In the genomic region with DNA sequence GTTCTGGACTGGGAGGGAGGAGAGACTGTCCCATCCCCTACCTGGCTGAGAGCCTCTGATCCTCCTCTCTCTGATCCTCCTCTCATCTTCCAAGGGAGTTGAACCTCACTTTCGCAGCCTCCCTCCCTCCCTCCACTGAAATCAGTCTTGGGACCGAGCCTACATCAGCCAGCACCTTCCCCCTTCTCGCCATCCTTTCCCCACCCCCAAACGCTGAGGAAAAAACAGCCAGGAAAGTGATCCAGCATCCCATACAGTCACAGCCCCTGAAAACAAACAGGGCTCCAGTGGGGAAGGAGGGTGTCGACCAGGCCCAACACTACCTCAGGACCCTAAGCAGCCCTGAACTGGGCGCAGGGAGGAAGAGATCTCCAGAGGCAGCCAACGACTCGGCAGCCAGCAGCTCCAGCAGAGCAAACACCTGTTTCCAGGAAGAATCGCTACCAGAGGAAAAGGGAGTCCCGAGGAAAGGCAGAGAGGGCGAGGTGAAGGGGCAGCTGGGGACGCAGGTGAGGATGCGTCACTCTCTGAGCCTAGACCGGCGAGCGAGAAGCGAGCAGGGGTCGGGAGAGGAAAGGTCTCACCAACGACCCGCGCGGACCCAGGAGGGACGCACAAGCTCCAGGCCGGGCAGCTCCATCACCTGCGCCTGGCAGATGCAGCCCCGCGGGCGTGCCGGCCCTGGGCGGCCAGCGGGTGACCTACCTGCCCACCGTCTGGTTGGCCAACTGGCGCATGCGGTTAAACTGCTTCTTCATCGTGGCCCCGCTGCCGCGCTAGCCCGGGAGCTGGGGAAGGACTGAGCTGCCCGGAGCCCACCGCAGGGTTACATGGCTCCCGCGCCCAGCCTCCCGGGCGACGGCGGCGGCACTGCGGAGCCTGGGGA, we compare ENCODE assay signal across 8 mouse cellular contexts. TPM values are rescaled to one million over a fixed set of nuclear protein-coding genes. Genes with fewer than 3 reads are reported as not detected.
DNase-seq lines count a peak whose midpoint lies in the region; ATAC-seq and TF ChIP-seq lines count a peak whose summit lies in the region.

No protein-coding gene starts in this region.

- H3K4me2 ChIP-seq in heart, postnatal 0 days (ENCODE audit: low read depth, low read length), result peak overlapping the region; percentile 93

- TF ChIP-seq CTCF in heart, postnatal 0 days (IDR thresholded peaks at IDR 0.05; ENCODE audit: low read depth), result no peak

- peaks cover 12% of the 10 kb centered on the region for H3K4me1 ChIP-seq in heart, postnatal 0 days (ENCODE audit: control insufficient read depth, insufficient read depth)

- 0 out of 2 replicates have a peak, but pooled peaks cover 3% of the 10 kb centered on the region for H3K27me3 ChIP-seq in heart, postnatal 0 days (ENCODE audit: control insufficient read depth, insufficient read depth, low read length)

- TF ChIP-seq EP300 in heart, postnatal 0 days (IDR thresholded peaks at IDR 0.05; ENCODE audit: low read depth), result no peak

- ATAC-seq in heart, postnatal 0 days (ENCODE audit: insufficient read depth, low read depth), result peak; percentile 50; the same call in 1 of the 2 replicates

- no peaks in the 10 kb centered on the region for H3K36me3 ChIP-seq in heart, postnatal 0 days (replicated peaks; ENCODE audit: control insufficient read depth, insufficient read depth, low read length)

- H3K9ac ChIP-seq in heart, postnatal 0 days (replicated peaks; ENCODE audit: low read depth, low read length), result peak overlapping the region; percentile 84

- no peaks in the 10 kb centered on the region for H3K9me3 ChIP-seq in heart, postnatal 0 days (replicated peaks; ENCODE audit: control insufficient read depth, low read length)

- WGBS in heart, postnatal 0 days, result 2% methylated on average over 47 of the region's 49 CpGs

- H3K4me3 ChIP-seq in heart, postnatal 0 days (ENCODE audit: low read depth, low read length), result peak overlapping the region; percentile 96

- H3K27ac ChIP-seq in heart, postnatal 0 days (ENCODE audit: low read depth), result peak overlapping the region; percentile 58

- DNase-seq in ovary, postnatal 10 days (ENCODE audit: low spot score), result peak; percentile 18
- no peak for DNase-seq in ovary, postnatal 14 days (ENCODE audit: low spot score)
- DNase-seq in cerebellum, postnatal 25 days, result peak; percentile 83 to 84
- DNase-seq in heart, postnatal 0 days (ENCODE audit: low spot score), result no peak
- DNase-seq in left cerebral cortex, adult 8-10 months (ENCODE audit: low spot score in 2 of 2), result peak; percentile 28 to 29
- DNase-seq in lung, postnatal 25 days (ENCODE audit: low spot score), result peak; percentile 0
- DNase-seq in telencephalon, adult 2 months (ENCODE audit: low read depth, low spot score), result peak; percentile 18
- DNase-seq in adrenal gland, postnatal 14 days, result no peak

RNA-seq across cellular contexts. Expression of gene Arhgap44, which starts 0.6 kb away (rescaled TPM):
- total RNA-seq in heart, postnatal 0 days (2014; rRNA removed; ENCODE audit: low replicate concordance), result 17.7 and 18.1 TPM in 2 replicates
- polyA plus RNA-seq in heart, postnatal 0 days (2015; fragmentation: Nextera tagmentation; extraction: Ambion mirVana), result 8.5 and 8.9 TPM in 2 replicates
- total RNA-seq in left cerebral cortex, adult 8-10 months (2022), result 100 to 1,000 TPM; 129 to 135 (median 132) TPM
- 8.2 and 9.7 TPM in 2 replicates for total RNA-seq in adrenal gland, postnatal 14 days (2021)

RNA-seq across cellular contexts. Expression of gene 1700086D15Rik, which starts 2.4 kb away (rescaled TPM):
- total RNA-seq in heart, postnatal 0 days (2014; rRNA removed; ENCODE audit: low replicate concordance), result 1.2 and 8.0 TPM in 2 replicates
- polyA plus RNA-seq in heart, postnatal 0 days (2015; fragmentation: Nextera tagmentation; extraction: Ambion mirVana), result 0.11 TPM in 1 of 2 replicates, not detected in the other
- total RNA-seq in left cerebral cortex, adult 8-10 months (2022), result 1 to 10 TPM; 1.9 to 3.9 (median 3.0) TPM
- total RNA-seq in adrenal gland, postnatal 14 days (2021), result 0.34 and 0.63 TPM in 2 replicates

Comparison
In these comparisons a context has a peak if more than half of its experiments do, and no peak if none do; other contexts are left out.
1. DNase-seq: peak in ovary, postnatal 10 days (single experiment), cerebellum, postnatal 25 days (2 of 2), left cerebral cortex, adult 8-10 months (2 of 2), lung, postnatal 25 days (single experiment) and telencephalon, adult 2 months (single experiment); none in ovary, postnatal 14 days (single experiment), heart, postnatal 0 days (single experiment) and adrenal gland, postnatal 14 days (single experiment).